Mouse (Mus musculus) liver, embryonic 15.5 days (tissue): ENCODE results near the gene Hba-a2. TPM values are rescaled to one million over a fixed set of nuclear protein-coding genes. Genes with fewer than 3 reads are reported as not detected.

Experiments
- polyA plus RNA-seq: library from polyadenylated mRNA; unstranded; fragments of >200 nt; fragmentation: Nextera tagmentation; extraction: Ambion mirVana; gene quantifications from 2 replicates; pipeline ENCODE4 v1.2.1, GENCODE M21; 2015

Hba-a2 gene
- polyA plus RNA-seq, 1 experiment from 2014 or later = 176,876 TPM

Other genes starting within 250 kb of the Hba-a2 start
- gene Il9r, start 96.2 kb upstream of the Hba-a2 start, polyA plus RNA-seq = 0.02 and 0.13 TPM in 2 replicates
- 68.7 and 70.1 TPM in 2 replicates for gene Snrnp25, start 91.1 kb upstream of the Hba-a2 start, polyA plus RNA-seq
- gene Rhbdf1, start 74.2 kb upstream of the Hba-a2 start, polyA plus RNA-seq = 5.1 and 8.0 TPM in 2 replicates
- 18.3 and 19.6 TPM in 2 replicates for gene Mpg, start 70.0 kb upstream of the Hba-a2 start, polyA plus RNA-seq
- gene Nprl3, start 28.8 kb upstream of the Hba-a2 start, polyA plus RNA-seq = 28.1 and 31.9 TPM in 2 replicates
- 72.6 and 109 TPM in 2 replicates for gene Hba-x, start 20.1 kb upstream of the Hba-a2 start, polyA plus RNA-seq
- 74,460 and 76,487 TPM in 2 replicates for gene Hba-a1, start 13.0 kb upstream of the Hba-a2 start, polyA plus RNA-seq
- gene Hbq1b, start 9.5 kb upstream of the Hba-a2 start, polyA plus RNA-seq = 139 and 151 TPM in 2 replicates
- 7.3 and 8.0 TPM in 2 replicates for gene Hbq1a, start 3.6 kb downstream of the Hba-a2 start, polyA plus RNA-seq
- gene Sh3pxd2b, start 51.3 kb downstream of the Hba-a2 start, polyA plus RNA-seq = 1.0 and 1.1 TPM in 2 replicates
- 3.9 and 4.8 TPM in 2 replicates for gene Ubtd2, start 158.9 kb downstream of the Hba-a2 start, polyA plus RNA-seq
- gene Efcab9, start 235.6 kb downstream of the Hba-a2 start, polyA plus RNA-seq = 0.20 and 0.41 TPM in 2 replicates
- 4.3 TPM in 2 replicates for gene Stk10, start 236.8 kb downstream of the Hba-a2 start, polyA plus RNA-seq